Mouse (Mus musculus) MEL (cell line): Measurements from ENCODE around the gene Ubl3. TPM values are rescaled to one million over a fixed set of nuclear protein-coding genes. Genes with fewer than 3 reads are reported as not detected.

Experiments used
- DNase-seq: peaks from one replicate; pipeline ENCODE4 v3.0.0; 2011; ENCODE audit warnings: low read depth, low spot score
- H3K27ac ChIP-seq: 2 replicates; pipeline ENCODE4 v1.5.1; 2012; ENCODE audit warnings: low read depth, mild to moderate bottlenecking, control low read depth, low read length, moderate library complexity; ENCODE audit not compliant: control insufficient read depth
- H3K27me3 ChIP-seq, 2 experiments: fragments of 150-350 bp in 1 of 2; sonication (generic) in 1 of 2; 2 replicates each; pipeline ENCODE4 v1.6.1; 2012; ENCODE audit warnings: low read length in 2 of 2, mild to moderate bottlenecking in 2 of 2, improper control_type of control experiment in 1 of 2, moderate library complexity in 1 of 2; ENCODE audit not compliant: insufficient read depth in 2 of 2, control insufficient read depth in 1 of 2
- H3K36me3 ChIP-seq, 2 experiments: 2 replicates each; pipeline ENCODE4 v1.6.1; 2012 to 2014; ENCODE audit warnings: low read length in 2 of 2, improper control_type of control experiment in 1 of 2, inconsistent platforms in 1 of 2, mild to moderate bottlenecking in 1 of 2; ENCODE audit not compliant: insufficient read depth in 2 of 2, control insufficient read depth in 1 of 2
- H3K4me1 ChIP-seq, 2 experiments: fragments of 150-350 bp in 1 of 2; sonication (generic) in 1 of 2; 2 replicates each; pipeline ENCODE4 v1.6.1; 2012; ENCODE audit warnings: low read length in 2 of 2, improper control_type of control experiment in 1 of 2, mild to moderate bottlenecking in 1 of 2; ENCODE audit not compliant: insufficient read depth in 2 of 2, control insufficient read depth in 1 of 2
- H3K4me3 ChIP-seq, 2 experiments: fragments of 150-350 bp in 1 of 2; sonication (generic) in 1 of 2; 2 replicates each; pipeline ENCODE4 v1.5.1; 2012; ENCODE audit warnings: low read depth in 2 of 2, low read length in 2 of 2, mild to moderate bottlenecking in 2 of 2, moderate library complexity in 2 of 2, control low read depth in 1 of 2, improper control_type of control experiment in 1 of 2; ENCODE audit not compliant: control insufficient read depth in 1 of 2, insufficient read depth in 1 of 2
- H3K79me2 ChIP-seq: 2 replicates; pipeline ENCODE4 v1.6.1; 2012; ENCODE audit warnings: mild to moderate bottlenecking, low read length, moderate library complexity; ENCODE audit not compliant: control insufficient read depth, poor library complexity, insufficient read depth
- H3K9ac ChIP-seq: 2 replicates; pipeline ENCODE4 v1.6.1; 2012; ENCODE audit warnings: low read depth, mild to moderate bottlenecking, control low read depth, low read length, moderate library complexity; ENCODE audit not compliant: control insufficient read depth, poor library complexity, severe bottlenecking
- H3K9me3 ChIP-seq: fragments of 150-350 bp; sonication (generic); replicated peaks from 2 replicates; pipeline ENCODE4 v1.6.1; 2012; ENCODE audit warnings: mild to moderate bottlenecking, low read length, improper control_type of control experiment, moderate library complexity; ENCODE audit not compliant: insufficient read depth
- BHLHE40 ChIP-seq: IDR thresholded peaks from 2 replicates; pipeline ENCODE4 v1.6.1; 2012; ENCODE audit warnings: low read depth, mild to moderate bottlenecking, inconsistent platforms, low read length, improper control_type of control experiment, borderline replicate concordance
- CHD2 ChIP-seq: IDR thresholded peaks from 2 replicates; pipeline ENCODE4 v1.6.1; 2011; ENCODE audit warnings: low read length, improper control_type of control experiment
- CTCF ChIP-seq, 3 experiments: IDR thresholded peaks in 2 of 3; conservative IDR thresholded peaks in 1 of 3; 2 replicates each; pipeline ENCODE4 v1.5.1; 2011 to 2012; ENCODE audit warnings: low read length in 3 of 3, low read depth in 2 of 3, mild to moderate bottlenecking in 2 of 3, improper control_type of control experiment in 1 of 3, inconsistent platforms in 1 of 3, mixed read lengths in 1 of 3, moderate library complexity in 1 of 3; ENCODE audit not compliant: control insufficient read depth in 1 of 3, insufficient read depth in 1 of 3, poor library complexity in 1 of 3, severe bottlenecking in 1 of 3
- ELF1 ChIP-seq: IDR thresholded peaks from 2 replicates; pipeline ENCODE4 v1.6.1; 2014; ENCODE audit warnings: low read depth, mild to moderate bottlenecking, inconsistent platforms, low read length, improper control_type of control experiment, moderate library complexity
- EP300 ChIP-seq, 2 experiments: IDR thresholded peaks; 2 replicates each; pipeline ENCODE4 v1.6.1; 2011; ENCODE audit warnings: improper control_type of control experiment in 2 of 2, low read length in 2 of 2, low read depth in 1 of 2, mild to moderate bottlenecking in 1 of 2
- ETS1 ChIP-seq: IDR thresholded peaks from 2 replicates; pipeline ENCODE4 v1.6.1; 2012; ENCODE audit warnings: low read depth, mild to moderate bottlenecking, inconsistent platforms, low read length, improper control_type of control experiment, moderate library complexity
- GABPA ChIP-seq: IDR thresholded peaks from 2 replicates; pipeline ENCODE4 v1.6.1; 2012; ENCODE audit warnings: low read depth, mild to moderate bottlenecking, inconsistent platforms, low read length, improper control_type of control experiment, moderate library complexity
- GATA1 ChIP-seq: IDR thresholded peaks from 2 replicates; pipeline ENCODE4 v1.6.1; 2011; ENCODE audit warnings: low read depth, low read length, improper control_type of control experiment
- HCFC1 ChIP-seq: IDR thresholded peaks from 2 replicates; pipeline ENCODE4 v1.6.1; 2012; ENCODE audit warnings: low read depth, mild to moderate bottlenecking, inconsistent platforms, low read length, improper control_type of control experiment, moderate library complexity
- JUND ChIP-seq: IDR thresholded peaks from 2 replicates; pipeline ENCODE4 v1.6.1; 2011; ENCODE audit warnings: low read depth, mild to moderate bottlenecking, improper control_type of control experiment, low read length
- MAFK ChIP-seq: IDR thresholded peaks from 2 replicates; pipeline ENCODE4 v1.6.1; 2011; ENCODE audit warnings: low read depth, mild to moderate bottlenecking, low read length, improper control_type of control experiment, borderline replicate concordance
- MEF2A ChIP-seq: IDR thresholded peaks from 2 replicates; pipeline ENCODE4 v1.6.1; 2014; ENCODE audit warnings: low read depth, mild to moderate bottlenecking, inconsistent platforms, low read length, improper control_type of control experiment; ENCODE audit not compliant: poor library complexity, insufficient replicate concordance, severe bottlenecking; ENCODE audit errors: extremely low read depth
- MXI1 ChIP-seq: IDR thresholded peaks from 2 replicates; pipeline ENCODE4 v1.6.1; 2011; ENCODE audit warnings: mild to moderate bottlenecking, low read depth, low read length, improper control_type of control experiment
- MYC ChIP-seq: IDR thresholded peaks from 2 replicates; pipeline ENCODE4 v1.6.1; 2011; ENCODE audit warnings: low read depth, mild to moderate bottlenecking, low read length, improper control_type of control experiment, moderate library complexity
- NELFE ChIP-seq: IDR thresholded peaks from 2 replicates; pipeline ENCODE4 v1.6.1; 2011; ENCODE audit warnings: low read depth, low read length, improper control_type of control experiment
- POLR2AphosphoS5 ChIP-seq: IDR thresholded peaks from 2 replicates; pipeline ENCODE4 v1.6.1; 2012; ENCODE audit warnings: low read depth, borderline replicate concordance, mild to moderate bottlenecking, inconsistent platforms, low read length, moderate library complexity, mixed read lengths
- RCOR1 ChIP-seq: IDR thresholded peaks from 2 replicates; pipeline ENCODE4 v1.6.1; 2012; ENCODE audit warnings: low read depth, mild to moderate bottlenecking, inconsistent platforms, low read length, improper control_type of control experiment
- TAL1 ChIP-seq: IDR thresholded peaks from 2 replicates; pipeline ENCODE4 v1.6.1; 2012; ENCODE audit warnings: mild to moderate bottlenecking, inconsistent platforms, low read length, moderate library complexity, mixed read lengths
- ZC3H11A ChIP-seq: IDR thresholded peaks from 2 replicates; pipeline ENCODE4 v1.6.1; 2012; ENCODE audit warnings: low read depth, mild to moderate bottlenecking, inconsistent platforms, low read length, improper control_type of control experiment
- ZKSCAN1 ChIP-seq: IDR thresholded peaks from 2 replicates; pipeline ENCODE4 v1.6.1; 2012; ENCODE audit warnings: low read depth, mild to moderate bottlenecking, inconsistent platforms, low read length, improper control_type of control experiment, moderate library complexity
- polyA plus RNA-seq, 2 experiments: library from polyadenylated mRNA; stranded (reverse) in 1 of 2; unstranded in 1 of 2; fragments of >175 nt in 1 of 2; fragments of >200 nt in 1 of 2; gene quantifications; 2 replicates each; pipeline versions ENCODE4 v1.2.1 to v1.2.4; 2012; ENCODE audit warnings: low replicate concordance in 2 of 2, low read depth in 1 of 2; ENCODE audit not compliant: insufficient read length in 2 of 2, insufficient read depth in 1 of 2, missing spikeins in 1 of 2
- total RNA-seq: library from RNA; depleted of rRNA; stranded (reverse); fragments of 300-350 nt; gene quantifications from 2 replicates; pipeline ENCODE4 v1.2.3, GENCODE M21; 2012

The Ubl3 gene
- total and polyA plus RNA-seq, 3 experiments, result 41.0 to 59.0 TPM; not detected in 1

GRCm38 (mm10) chr5:148556509-148556908 is 3.9 kb upstream of the Ubl3 start:
- no peak overlapping the region for H3K4me3 ChIP-seq
- H3K36me3 ChIP-seq, result peaks cover 0 to 7% of the 10 kb centered on the region in 2 experiments; a peak in 2 of 4 replicates
- no peak overlapping the region for H3K27ac ChIP-seq
- no peaks in the 10 kb centered on the region for H3K27me3 ChIP-seq
- no peak overlapping the region for H3K9ac ChIP-seq
- H3K9me3 ChIP-seq, result no peaks in the 10 kb centered on the region
- no peak for TF ChIP-seq CTCF (IDR thresholded peaks at IDR 0.05 in 2 of 3, conservative IDR thresholded peaks at IDR 0.05 in 1 of 3; ENCODE audit: control insufficient read depth in 1 of 3, insufficient read depth in 1 of 3, low read depth in 2 of 3, low read length in 3 of 3, poor library complexity in 1 of 3, severe bottlenecking in 1 of 3)
- no peak for TF ChIP-seq POLR2AphosphoS5
- TF ChIP-seq BHLHE40, result no peak
- no peak for TF ChIP-seq MXI1
- TF ChIP-seq ZC3H11A, result no peak
- TF ChIP-seq CHD2, result no peak
- TF ChIP-seq EP300 (IDR thresholded peaks at IDR 0.05; ENCODE audit: low read depth in 1 of 2, low read length in 2 of 2), result no peak
- no peak for TF ChIP-seq JUND
- TF ChIP-seq RCOR1, result no peak
- TF ChIP-seq MAFK, result no peak
- TF ChIP-seq HCFC1, result no peak
- TF ChIP-seq TAL1, result no peak
- TF ChIP-seq MYC, result no peak
- TF ChIP-seq ZKSCAN1, result no peak
- no peak for TF ChIP-seq MEF2A
- TF ChIP-seq ETS1, result no peak
- no peak for TF ChIP-seq NELFE
- no peak for TF ChIP-seq GABPA
- TF ChIP-seq GATA1, result no peak
- no peak for TF ChIP-seq ELF1
- H3K79me2 ChIP-seq, result peaks cover 3% of the 10 kb centered on the region; the same call in 1 of the 2 replicates
- peaks cover 0 to 15% of the 10 kb centered on the region in 2 experiments; a peak in 3 of 4 replicates for H3K4me1 ChIP-seq
- DNase-seq, result no peak

GRCm38 (mm10) chr5:148555156-148555555 is 2.6 kb upstream of the Ubl3 start:
- no peaks in the 10 kb centered on the region for H3K27me3 ChIP-seq
- no peak overlapping the region for H3K27ac ChIP-seq
- peaks cover 13% of the 10 kb centered on the region for H3K79me2 ChIP-seq
- H3K9ac ChIP-seq, result no peak overlapping the region
- no peak for TF ChIP-seq ELF1
- no peak for DNase-seq
- peaks cover 0 to 11% of the 10 kb centered on the region in 2 experiments; a peak in 2 of 4 replicates for H3K36me3 ChIP-seq
- H3K9me3 ChIP-seq, result no peaks in the 10 kb centered on the region
- peaks cover 3 to 19% of the 10 kb centered on the region in 2 experiments; a peak in 3 of 4 replicates for H3K4me1 ChIP-seq
- H3K4me3 ChIP-seq, result no peak overlapping the region
